Mouse (Mus musculus) lung, adult 2 months (tissue): ENCODE results near the gene Psmd11.

Experiments
- CTCF ChIP-seq: fragments of 200-500 bp; IDR thresholded peaks from 2 replicates; pipeline ENCODE4 v1.5.1; 2011; ENCODE audit warnings: mild to moderate bottlenecking, low read length, control low read depth; ENCODE audit not compliant: insufficient read depth
- POLR2A ChIP-seq: fragments of 200-500 bp; IDR thresholded peaks from 2 replicates; pipeline ENCODE4 v1.6.1; 2011; ENCODE audit warnings: low read depth, mild to moderate bottlenecking, control low read depth, low read length, borderline replicate concordance; ENCODE audit errors: extremely low read depth

DNA sequence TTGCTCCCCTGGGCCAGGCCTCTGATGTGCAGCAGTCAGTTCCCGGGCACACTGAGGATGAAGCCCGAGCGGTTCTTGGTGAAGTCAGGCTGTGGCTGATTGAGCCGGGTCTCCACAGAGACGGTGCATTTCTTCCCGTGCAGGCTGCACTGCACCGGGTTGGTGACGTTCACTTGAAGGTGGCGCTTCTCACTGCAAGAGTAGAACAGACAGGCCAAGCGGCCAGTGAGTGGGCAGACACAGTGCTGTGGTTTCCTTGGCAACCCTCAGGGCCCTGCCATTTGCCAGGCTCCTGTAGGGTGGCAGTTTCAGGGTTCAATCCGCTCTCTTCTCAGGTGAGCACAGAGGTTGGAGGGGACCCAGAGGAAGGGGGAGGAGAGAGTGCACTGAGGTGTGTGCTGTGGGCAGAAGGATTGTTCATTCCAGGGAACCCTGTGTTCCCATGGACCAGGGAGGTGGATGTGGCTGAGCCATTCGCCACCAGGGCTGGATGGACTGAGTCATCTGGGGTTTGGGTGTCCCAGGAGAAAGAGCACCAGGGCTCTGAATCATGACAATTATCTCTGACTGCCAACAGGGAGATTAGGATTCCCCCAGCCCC is 55.9 kb downstream of the Psmd11 start:
- TF ChIP-seq POLR2A (no peak), CTCF (no peak)
